Mouse (Mus musculus): ENCODE data around the gene Mad1l1.

DNA sequence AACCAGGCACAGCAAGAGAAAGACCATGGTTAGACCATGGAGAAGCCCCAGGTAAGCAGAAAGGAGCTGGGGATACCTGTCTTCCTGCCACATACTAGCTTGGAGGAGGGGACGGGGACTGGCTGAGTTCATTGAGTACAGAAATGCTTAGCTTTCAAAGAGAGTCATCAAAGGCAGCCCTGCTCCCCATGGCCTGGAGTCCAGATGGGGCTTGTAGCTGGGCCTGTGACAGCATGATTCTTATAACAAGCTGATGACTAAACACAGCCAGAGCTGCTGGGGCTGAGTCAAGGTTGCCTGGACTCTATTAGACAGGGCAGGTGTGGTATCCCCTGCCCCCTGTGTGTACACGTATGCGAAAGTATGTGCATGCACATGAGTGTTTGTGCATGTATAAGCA lies 242.9 kb downstream of the Mad1l1 start:
- no peak for TF ChIP-seq CTCF (IDR thresholded peaks at IDR 0.05; ENCODE audit: borderline replicate concordance, insufficient read depth, low read length)
- TF ChIP-seq POLR2A (IDR thresholded peaks at IDR 0.05; ENCODE audit: low read depth, low read length): no peak

Data from embryonic fibroblast, embryonic 13.5 days (primary cell).